Mouse (Mus musculus) natural killer cell, adult 2 months (primary cell): ENCODE data around the gene Tcf25.
"Not testable (repeated sequence)": the region's sequence is repeated elsewhere in the genome, so short reads cannot be mapped to it uniquely, and the experiment has no call there.

Experiments
- DNase-seq, 2 experiments: peaks; one replicate each; pipeline ENCODE4 v3.0.0; 2022; ENCODE audit warnings: low spot score in 2 of 2

The Tcf25 gene

DNA sequence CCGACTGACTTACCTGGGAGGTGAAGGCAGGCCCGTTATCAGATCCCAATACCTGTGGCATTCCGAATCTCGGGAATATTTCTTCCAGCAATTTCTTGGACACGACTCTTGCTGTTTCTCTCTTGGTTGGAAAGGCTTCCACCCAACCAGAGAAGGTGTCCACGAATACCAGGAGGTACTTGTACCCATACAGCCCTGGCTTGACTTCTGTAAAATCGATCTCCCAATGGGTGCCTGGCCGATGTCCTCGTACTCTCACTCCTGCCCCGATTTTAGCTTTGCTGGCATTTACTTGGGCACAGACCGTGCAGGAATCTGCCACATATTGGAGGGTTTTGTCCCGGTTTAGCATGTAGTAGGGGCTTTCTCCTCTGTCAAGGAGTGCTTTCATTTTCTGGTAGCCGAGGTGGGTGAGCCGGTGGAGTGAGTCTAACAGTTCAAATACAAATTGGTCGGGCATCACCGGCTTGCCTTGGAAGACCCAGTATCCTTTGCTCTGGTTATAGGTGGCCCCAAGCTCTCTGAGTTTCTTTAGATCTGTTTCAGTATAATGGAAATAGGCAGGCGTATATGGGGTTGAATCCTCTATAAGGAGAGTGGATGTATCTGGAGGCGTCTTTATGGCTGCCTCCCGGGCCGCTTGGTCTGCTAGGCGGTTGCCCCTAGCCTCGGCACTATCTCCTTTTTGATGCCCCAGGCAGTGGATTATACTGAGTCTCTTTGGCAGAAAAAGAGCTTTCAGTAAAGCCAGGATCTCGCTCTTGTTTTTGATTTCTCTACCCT lies 55.6 kb downstream of the Tcf25 start:
- DNase-seq, result no peak

DNA sequence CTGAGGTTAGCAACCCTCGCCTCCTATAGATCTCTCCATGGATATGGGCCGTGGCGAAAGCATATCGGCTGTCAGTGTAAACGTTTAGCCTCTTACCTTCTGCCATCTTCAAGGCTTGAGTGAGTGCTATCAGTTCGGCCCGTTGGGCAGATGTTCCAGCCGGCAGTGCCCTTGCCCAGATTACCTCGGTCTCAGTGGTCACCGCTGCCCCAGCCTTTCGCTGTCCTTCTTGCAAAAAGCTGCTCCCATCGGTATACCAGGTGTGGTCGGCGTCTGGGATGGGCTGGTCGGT lies 56.1 kb downstream of the Tcf25 start:
- not testable (repeated sequence) for DNase-seq

DNA sequence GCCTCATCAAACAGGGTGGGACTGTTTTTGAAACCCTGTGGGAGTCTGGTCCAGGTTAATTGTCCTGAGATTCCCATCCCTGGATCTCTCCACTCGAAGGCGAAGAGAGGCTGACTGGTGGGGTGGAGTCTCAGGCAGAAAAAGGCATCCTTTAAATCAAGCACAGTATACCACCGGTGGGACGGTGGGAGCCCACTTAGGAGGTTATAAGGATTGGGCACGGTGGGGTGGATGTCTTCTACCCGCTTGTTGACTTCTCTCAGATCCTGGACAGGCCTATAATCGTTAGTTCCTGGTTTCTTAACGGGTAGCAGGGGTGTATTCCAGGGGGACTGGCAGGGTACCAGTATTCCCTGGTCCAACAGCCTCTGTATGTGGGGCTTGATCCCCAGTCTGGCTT lies 57.4 kb downstream of the Tcf25 start:
- not testable (repeated sequence) for DNase-seq

DNA sequence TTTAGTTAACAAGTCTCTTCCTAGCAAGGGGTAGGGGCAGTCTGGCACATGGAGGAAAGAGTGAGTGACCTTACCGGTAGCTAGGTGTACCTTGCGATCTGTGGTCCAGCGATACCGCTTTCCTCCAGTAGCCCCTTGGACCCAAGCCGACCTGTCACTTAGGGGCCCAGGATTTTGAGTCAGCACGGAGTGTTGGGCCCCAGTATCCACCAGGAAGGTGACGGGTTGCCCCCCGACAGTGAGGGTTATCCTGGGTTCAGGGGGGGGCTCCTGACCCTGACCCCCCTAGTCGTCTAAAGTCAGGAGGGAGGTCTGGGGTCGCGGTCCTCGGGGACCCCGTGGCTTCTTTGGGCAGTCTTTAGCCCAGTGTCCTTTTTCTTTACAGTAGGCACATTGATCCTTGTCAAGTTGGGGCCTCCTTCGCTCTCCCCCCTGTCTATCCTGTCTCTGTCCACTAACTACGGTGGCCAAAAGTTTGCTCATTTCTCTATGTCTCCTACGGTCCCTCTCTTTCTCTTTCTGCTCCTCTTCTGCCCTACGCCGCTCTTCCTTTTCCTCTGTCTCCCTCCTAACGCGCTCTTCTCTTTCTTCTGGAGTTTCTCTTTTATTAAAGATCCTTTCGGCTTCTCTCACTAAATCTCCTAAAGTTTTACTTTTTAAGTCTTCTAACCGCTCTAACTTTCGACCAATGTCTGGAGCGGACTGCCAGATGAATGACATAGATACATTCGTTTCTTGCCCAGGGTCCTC lies 58.2 kb downstream of the Tcf25 start:
- no peak for DNase-seq

DNA sequence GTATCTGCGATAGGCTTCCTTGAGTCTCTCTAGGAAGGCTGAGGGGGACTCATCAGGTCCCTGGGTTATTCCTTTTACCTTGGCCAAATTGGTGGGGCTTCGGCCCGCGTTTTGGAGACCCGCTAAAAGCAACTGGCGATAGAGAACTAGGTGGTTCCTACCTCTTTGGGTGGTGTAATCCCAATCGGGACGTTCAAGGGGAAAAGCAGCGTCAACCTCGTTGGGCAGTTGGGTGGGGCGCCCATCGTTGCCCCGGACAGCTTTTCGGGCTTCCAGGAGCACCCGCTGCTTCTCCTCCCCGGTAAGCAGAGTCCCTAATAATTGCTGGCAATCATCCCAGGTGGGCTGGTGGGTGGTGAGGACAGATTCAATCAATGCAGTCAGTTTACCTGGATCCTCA lies 58.8 kb downstream of the Tcf25 start:
- DNase-seq, result no peak

DNA sequence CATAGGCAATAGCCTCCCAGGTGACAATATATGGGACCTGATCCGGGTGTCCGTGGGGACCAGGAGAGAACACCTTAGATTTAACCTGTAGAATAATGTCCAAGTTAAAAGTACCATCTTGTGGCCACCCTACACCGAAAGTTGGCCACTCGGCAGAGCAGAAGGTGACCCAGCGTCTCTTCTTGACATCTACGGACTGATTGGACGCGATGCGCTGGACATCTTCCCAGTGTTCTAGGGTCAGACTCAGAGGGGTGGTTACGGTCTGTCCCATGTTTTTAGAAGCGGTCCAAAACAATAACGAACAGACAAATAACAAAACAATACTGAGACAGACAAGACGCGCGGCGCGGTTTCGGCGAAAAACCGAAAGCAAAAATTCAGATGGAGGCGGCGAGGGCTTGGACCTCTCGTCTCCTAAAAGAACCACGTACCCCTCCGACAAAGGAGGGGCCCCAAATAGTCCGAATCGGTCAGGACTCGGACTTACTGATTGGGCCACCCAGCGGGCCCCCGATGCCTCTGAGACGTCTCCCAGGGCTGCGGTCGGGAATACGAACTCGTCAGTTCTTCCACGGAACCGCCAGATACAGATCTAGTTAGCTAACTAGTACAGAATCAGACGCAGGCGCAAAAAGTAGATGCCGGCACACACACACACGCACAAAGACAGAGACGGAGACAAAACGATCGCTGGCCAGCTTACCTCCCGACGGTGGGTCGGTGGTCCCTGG lies 59.9 kb downstream of the Tcf25 start:
- DNase-seq, result not testable (repeated sequence)

DNA sequence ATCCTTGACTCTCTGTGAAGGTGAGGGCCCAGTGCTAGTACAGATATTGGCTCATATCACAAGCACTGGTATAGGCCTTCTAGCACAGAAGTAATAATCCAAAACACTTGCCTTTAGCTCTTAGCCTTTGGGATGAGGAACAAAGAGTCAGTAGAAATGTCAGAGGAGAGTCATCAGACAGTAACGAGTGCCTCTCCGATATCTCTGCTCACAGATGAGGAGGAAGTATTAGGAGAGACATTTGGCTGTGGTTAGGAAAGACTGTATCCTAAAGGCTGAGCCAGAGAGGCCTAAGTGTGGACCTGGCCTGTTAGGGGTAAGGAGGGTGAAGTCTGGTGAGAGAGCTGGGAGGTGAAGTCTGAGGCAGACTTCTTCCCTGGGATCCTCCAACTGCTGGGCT lies 68.2 kb downstream of the Tcf25 start:
- no peak for DNase-seq

DNA sequence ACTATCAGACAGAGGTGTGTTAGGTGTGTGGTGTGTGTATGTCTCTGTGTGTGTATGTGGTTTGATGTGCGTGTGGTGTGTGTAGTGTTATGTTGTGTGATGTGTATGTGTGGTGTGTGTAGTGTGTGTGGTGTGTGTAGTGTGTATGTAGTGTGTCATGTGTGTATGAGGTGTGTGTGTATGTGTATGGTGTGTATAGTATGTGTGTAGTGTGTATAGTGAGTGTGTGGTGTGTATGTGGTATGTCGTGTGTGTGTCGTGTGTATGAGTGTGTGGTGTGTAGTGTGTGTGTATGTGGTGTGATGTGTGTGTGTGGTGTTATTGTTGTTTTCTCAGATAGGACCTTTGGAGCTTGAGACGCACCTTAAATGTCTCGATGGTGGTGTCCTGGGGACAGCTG lies 68.8 kb downstream of the Tcf25 start:
- DNase-seq, result no peak

DNA sequence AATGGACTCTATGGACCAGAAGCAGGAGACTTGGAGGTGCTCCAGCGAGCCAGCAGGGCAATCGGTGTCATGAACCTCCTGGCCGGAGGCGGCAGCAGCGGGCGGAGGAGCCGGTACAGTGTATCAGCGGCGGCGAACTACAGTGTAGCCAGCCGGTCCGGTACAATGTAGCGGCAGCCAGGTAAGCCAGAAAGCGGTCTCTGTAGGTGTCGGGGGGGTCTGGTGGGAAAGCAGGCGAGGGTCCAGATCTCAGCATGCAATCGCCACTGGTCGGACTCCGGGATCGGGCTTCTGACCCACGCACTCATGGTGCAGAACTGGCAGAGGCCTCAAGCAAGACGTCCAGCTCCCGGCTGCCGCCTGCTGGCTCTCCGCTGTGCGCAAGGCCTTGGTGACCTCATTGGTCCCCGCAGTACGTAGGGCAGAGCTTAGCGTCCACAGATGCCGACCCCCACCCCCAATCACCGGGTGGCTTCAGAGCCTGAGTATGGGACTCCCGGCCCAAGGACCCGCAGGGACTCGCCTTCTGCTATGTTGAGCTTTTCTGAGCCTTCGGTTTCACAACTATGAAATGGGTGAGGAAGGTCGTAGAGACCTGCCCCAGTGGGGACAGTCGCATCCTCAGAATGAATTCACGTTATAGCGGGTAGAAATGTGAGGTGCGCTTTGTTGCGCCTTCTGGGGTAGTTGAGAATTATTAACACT lies 69.5 kb downstream of the Tcf25 start:
- peak; percentile 86 to 90 for DNase-seq

DNA sequence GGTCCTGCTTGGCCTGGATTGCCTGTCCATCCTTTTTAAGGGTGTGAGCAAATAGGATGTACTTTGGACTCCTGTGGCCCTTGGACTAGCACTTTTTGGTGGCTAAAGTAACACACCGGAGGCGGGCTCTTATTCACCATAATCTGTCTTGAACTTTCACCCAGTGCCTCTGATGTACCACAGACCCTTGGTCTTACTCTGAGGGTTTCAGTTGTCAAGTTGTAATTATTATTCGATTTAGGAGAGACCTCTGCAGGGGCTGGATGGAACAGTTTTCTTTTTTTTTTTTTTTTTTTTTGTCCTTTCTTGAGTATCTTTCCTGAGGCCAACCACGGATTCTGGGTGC lies 70.0 kb downstream of the Tcf25 start:
- DNase-seq, result no peak

DNA sequence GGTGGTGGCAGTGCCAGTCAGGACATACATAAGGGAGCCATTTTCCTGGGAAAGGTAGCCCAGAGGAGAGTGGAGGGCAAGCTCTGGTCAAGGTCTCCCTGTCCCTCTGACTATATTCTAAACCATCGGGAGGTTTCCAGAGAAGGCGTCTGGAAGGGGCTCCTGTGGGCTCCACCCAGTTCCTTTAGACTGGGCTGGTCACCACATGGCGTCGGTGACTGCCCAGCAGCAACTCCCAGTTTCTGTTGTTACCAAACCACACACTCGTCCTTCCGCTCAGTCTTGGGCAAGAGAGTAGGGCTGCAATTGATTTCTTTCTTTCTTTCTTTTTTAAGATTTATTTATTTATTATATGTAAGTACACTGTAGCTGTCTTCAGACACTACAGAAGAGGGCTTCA lies 70.6 kb downstream of the Tcf25 start:
- DNase-seq, result no peak

DNA sequence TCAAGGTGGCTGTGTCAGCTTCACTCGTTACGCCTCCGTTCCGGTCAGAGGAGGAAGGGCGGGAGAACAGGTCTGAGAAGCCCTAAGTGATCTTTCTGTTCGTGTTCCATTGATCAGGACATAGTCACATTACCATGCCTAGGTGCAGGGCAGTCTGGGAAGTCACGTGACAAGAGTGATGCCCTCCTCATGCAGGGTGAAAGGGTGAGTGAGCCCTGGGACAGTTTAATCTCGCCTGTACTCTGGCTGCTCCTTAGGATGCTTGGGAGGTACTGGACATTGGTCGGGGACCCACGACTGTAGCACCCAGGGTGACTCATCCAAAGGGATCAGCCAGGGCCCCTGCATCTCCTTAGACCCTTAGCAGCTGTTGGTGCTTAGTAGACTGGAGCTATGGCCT lies 72.4 kb downstream of the Tcf25 start:
- no peak for DNase-seq

DNA sequence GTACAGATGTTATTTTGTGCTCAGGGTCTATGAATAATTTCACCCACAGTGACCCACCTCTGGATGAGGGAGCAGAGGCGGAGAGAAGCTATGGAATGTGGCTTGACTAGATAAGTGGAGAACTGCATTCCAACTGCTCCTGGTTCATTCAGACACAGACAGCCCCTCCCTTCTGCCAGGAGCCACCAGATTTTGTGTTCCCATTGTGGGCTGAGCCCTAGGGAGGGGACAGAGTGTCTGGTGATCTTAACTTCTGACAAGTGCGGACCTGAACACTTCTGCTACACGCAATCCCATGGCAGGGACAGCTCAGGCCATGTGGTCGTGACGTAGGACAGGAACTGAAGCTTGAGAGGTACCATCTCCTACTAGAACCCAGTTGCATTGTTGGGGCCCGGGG lies 73.2 kb downstream of the Tcf25 start:
- DNase-seq, result no peak

DNA sequence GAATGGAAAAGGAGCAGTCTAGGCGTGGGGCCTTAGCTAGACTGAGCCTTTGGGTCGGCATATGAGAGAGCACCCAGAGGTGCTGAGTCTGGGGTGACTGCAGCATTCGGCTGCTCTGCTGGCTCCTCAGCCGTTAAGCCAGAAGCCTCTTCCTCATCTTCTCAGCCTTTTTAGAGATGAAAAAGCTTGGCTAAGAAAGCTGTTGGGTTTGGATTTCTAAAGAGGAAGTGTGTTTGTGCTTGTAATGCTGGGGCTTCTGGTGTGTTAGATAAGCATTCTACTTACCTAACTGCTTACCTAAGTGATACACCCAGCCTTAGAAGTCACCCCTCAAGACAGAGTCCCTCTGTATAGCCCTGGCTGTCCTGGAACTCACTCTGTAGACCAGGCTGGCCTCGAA lies 77.2 kb downstream of the Tcf25 start:
- no peak for DNase-seq

DNA sequence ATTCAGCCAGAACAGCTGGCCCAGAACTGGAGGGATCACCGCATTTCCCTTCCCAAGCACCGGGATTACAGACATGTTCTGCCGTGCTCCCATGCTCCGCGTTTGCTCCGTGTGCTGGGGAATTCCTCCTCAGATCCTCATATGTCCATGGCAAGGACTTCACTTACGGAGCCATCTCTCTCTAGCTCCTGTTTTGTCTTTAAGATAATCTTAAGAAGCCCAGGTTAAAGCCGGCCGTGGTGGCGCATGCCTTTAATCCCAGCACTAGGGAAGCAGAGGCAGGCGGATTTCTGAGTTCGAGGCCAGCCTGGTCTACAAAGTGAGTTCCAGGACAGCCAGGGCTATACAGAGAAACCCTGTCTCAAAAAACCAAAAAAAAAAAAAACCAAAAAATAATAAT lies 78.2 kb downstream of the Tcf25 start:
- not testable (repeated sequence) for DNase-seq

DNA sequence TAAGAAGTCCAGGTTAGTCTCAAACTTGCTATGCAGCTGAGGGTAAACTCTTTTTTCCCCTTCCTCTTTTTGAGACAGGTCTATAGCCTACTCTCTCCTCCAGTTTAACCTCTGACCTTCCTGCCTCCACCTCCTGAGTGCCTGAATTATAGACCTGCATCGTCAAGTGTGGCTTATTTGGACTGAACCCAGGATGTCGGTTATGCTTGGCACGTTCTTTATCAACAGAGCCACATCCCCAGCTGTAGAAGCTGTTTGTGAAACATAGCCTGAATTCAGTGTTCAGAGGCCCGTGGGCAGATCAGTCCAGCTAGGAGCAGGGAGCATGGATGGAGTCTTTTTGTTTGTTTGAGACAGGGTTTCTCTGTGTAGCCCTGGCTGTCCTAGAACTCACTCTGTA lies 78.6 kb downstream of the Tcf25 start:
- DNase-seq, result no peak

DNA sequence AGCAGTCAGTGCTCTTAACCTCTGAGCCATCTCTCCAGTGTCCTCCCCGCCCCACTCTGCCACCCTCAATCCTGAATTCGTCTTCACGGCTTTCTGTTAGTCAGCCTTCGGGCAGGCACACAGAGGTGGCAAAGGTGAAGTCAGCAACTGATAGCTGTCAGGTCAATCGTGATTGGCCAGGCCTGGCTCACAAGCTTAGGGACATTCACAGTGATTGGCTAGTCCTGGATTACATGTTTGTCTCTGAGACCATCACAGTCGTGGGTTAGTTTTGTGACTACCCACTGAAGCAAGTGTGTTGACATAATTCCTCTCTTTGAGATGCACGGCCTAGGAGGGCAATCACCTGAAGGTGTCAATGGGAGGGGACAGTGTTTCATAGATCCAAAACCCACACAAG lies 79.7 kb downstream of the Tcf25 start:
- DNase-seq, result no peak
